Mouse (Mus musculus) midbrain, postnatal 0 days (tissue): Measurements from ENCODE around the gene Atp11a. TPM values are rescaled to one million over a fixed set of nuclear protein-coding genes. Genes with fewer than 3 reads are reported as not detected.

Experiments
- ATAC-seq: fragments of 200-750 bp; cut with Nextera tagmentation; 2 replicates; pipeline ENCODE4 v1.8.0; 2017; ENCODE audit warnings: moderate number of reproducible peaks, mild to moderate bottlenecking, moderate TSS enrichment, moderate library complexity; ENCODE audit not compliant: low FRiP score
- DNase-seq: peaks from one replicate; pipeline ENCODE4 v3.0.0-alpha.2; 2015; ENCODE audit warnings: low spot score
- H3K27ac ChIP-seq: fragments of 300-500 bp; sonication (generic); 2 replicates; pipeline ENCODE4 v1.5.1; 2014; ENCODE audit warnings: low read depth, mild to moderate bottlenecking, low read length, mixed read lengths
- H3K27me3 ChIP-seq: fragments of 300-500 bp; sonication (generic); 2 replicates; pipeline ENCODE4 v1.6.1; 2014; ENCODE audit warnings: low read length, control low read depth, mixed read lengths; ENCODE audit not compliant: insufficient read depth
- H3K36me3 ChIP-seq: fragments of 300-500 bp; sonication (generic); 2 replicates; pipeline ENCODE4 v1.6.1; 2014; ENCODE audit warnings: low read length, control low read depth, mixed read lengths; ENCODE audit not compliant: insufficient read depth
- H3K4me1 ChIP-seq: fragments of 300-500 bp; sonication (generic); 2 replicates; pipeline ENCODE4 v1.6.1; 2014; ENCODE audit warnings: mild to moderate bottlenecking, control low read depth, antibody characterized with exemption, low read length, mixed read lengths; ENCODE audit not compliant: insufficient read depth
- H3K4me2 ChIP-seq: fragments of 300-500 bp; sonication (generic); 2 replicates; pipeline ENCODE4 v1.6.1; 2014; ENCODE audit warnings: low read depth, mild to moderate bottlenecking, low read length, mixed read lengths; ENCODE audit not compliant: poor library complexity, severe bottlenecking
- H3K4me3 ChIP-seq: fragments of 300-500 bp; sonication (generic); 2 replicates; pipeline ENCODE4 v1.5.1; 2014; ENCODE audit warnings: low read depth, mild to moderate bottlenecking, low read length, moderate library complexity
- H3K9ac ChIP-seq: fragments of 300-500 bp; sonication (generic); replicated peaks from 2 replicates; pipeline ENCODE4 v1.6.1; 2014; ENCODE audit warnings: mild to moderate bottlenecking, low read length, moderate library complexity, mixed read lengths; ENCODE audit not compliant: poor library complexity, severe bottlenecking
- H3K9me3 ChIP-seq: fragments of 300-500 bp; sonication (generic); 2 replicates; pipeline ENCODE4 v1.6.1; 2016; ENCODE audit warnings: low read length, control low read depth
- CTCF ChIP-seq: IDR thresholded peaks from 2 replicates; pipeline ENCODE4 v1.5.1; 2016; ENCODE audit warnings: antibody characterized with exemption, mild to moderate bottlenecking
- WGBS: fragments of 180-500 bp; shearing (Covaris S2); extraction: QIAGEN DNeasy Blood & Tissue Kit; methylation state at CpG from one replicate; pipeline ENCODE4 v1.1.7; 2014; 5-methylcytosine and 5-hydroxymethylcytosine counted together
- polyA plus RNA-seq: library from polyadenylated mRNA; unstranded; fragments of >200 nt; fragmentation: Nextera tagmentation; extraction: Ambion mirVana; gene quantifications from 2 replicates; pipeline ENCODE4 v1.2.1, GENCODE M21; 2015
- total RNA-seq: library from RNA; depleted of rRNA; stranded (reverse); fragments of >200 nt; gene quantifications from 2 replicates; pipeline ENCODE4 v1.2.3, GENCODE M21; 2014; rRNA removed

Gene Atp11a
- total and polyA plus RNA-seq, 2 experiments from 2014 or later: 13.8 to 45.9 TPM

- TF ChIP-seq CTCF: no peak
- no peak for ATAC-seq
- Histone ChIP-seq H3K4me2 (peak overlapping the region; percentile 85), H3K4me1 (peaks cover 18% of the 10 kb centered on the region), H3K4me3 (peak overlapping the region; percentile 48; the same call in 1 of the 2 replicates), H3K9me3 (no peaks in the 10 kb centered on the region), H3K36me3 (peaks cover 2% of the 10 kb centered on the region; the same call in 1 of the 2 replicates), H3K27me3 (no peaks in the 10 kb centered on the region), H3K27ac (peak overlapping the region; percentile 85; the same call in 1 of the 2 replicates), H3K9ac (peak overlapping the region; percentile 77; the same call in 1 of the 2 replicates)
- DNase-seq: no peak
- 82% methylated on average over 4 of the region's 4 CpGs for whole genome bisulfite sequencing
Observed at GRCm38 (mm10) chr8:12917831-12918230, 161.0 kb downstream of the Atp11a start.

Other genes with a start within 250 kb of the Atp11a start
- gene Spaca7, start 184.0 kb upstream of the Atp11a start, total RNA-seq: not detected in 2 replicates
- gene Spaca7, start 184.0 kb upstream of the Atp11a start, polyA plus RNA-seq: not detected in 2 replicates
- 36.1 and 41.7 TPM in 2 replicates for gene Tubgcp3, start 84.8 kb upstream of the Atp11a start, total RNA-seq
- gene Tubgcp3, start 84.8 kb upstream of the Atp11a start, polyA plus RNA-seq: 26.0 and 26.8 TPM in 2 replicates
- 391 and 405 TPM in 2 replicates for gene Mcf2l, start 116.8 kb downstream of the Atp11a start, total RNA-seq
- gene Mcf2l, start 116.8 kb downstream of the Atp11a start, polyA plus RNA-seq: 130 and 136 TPM in 2 replicates